Mouse (Mus musculus) liver, embryonic 13.5 days (tissue): ENCODE data around the gene Nt5c3. TPM values are rescaled to one million over a fixed set of nuclear protein-coding genes. Genes with fewer than 3 reads are reported as not detected.

Experiments used
- ATAC-seq: fragments of 200-750 bp; cut with Nextera tagmentation; 2 replicates; pipeline ENCODE4 v1.8.0; 2017; ENCODE audit warnings: low read depth, mild to moderate bottlenecking, moderate number of reproducible peaks, moderate library complexity
- DNase-seq: peaks from one replicate; pipeline ENCODE4 v3.0.0; 2022
- H3K27ac ChIP-seq: fragments of 300-500 bp; sonication (generic); 2 replicates; pipeline ENCODE4 v1.5.1; 2015; ENCODE audit warnings: moderate library complexity, mild to moderate bottlenecking, inconsistent platforms
- H3K27me3 ChIP-seq: fragments of 300-500 bp; sonication (generic); 2 replicates; pipeline ENCODE4 v1.6.1; 2015; ENCODE audit warnings: mild to moderate bottlenecking, inconsistent platforms
- H3K36me3 ChIP-seq: fragments of 300-500 bp; sonication (generic); 2 replicates; pipeline ENCODE4 v1.6.1; 2015; ENCODE audit warnings: mild to moderate bottlenecking, inconsistent platforms
- H3K4me1 ChIP-seq: fragments of 300-500 bp; sonication (generic); replicated peaks from 2 replicates; pipeline ENCODE4 v1.6.1; 2015; ENCODE audit warnings: inconsistent platforms
- H3K4me2 ChIP-seq: fragments of 300-500 bp; sonication (generic); 2 replicates; pipeline ENCODE4 v1.6.1; 2015; ENCODE audit warnings: inconsistent platforms, mild to moderate bottlenecking, moderate library complexity
- H3K4me3 ChIP-seq: fragments of 300-500 bp; sonication (generic); replicated peaks from 2 replicates; pipeline ENCODE4 v1.5.1; 2015; ENCODE audit warnings: mild to moderate bottlenecking, inconsistent platforms
- H3K9ac ChIP-seq: fragments of 300-500 bp; sonication (generic); 2 replicates; pipeline ENCODE4 v1.6.1; 2015; ENCODE audit warnings: mild to moderate bottlenecking, inconsistent platforms
- H3K9me3 ChIP-seq: fragments of 300-500 bp; sonication (generic); replicated peaks from 2 replicates; pipeline ENCODE4 v1.6.1; 2016; ENCODE audit warnings: inconsistent platforms
- WGBS: fragments of 180-500 bp; shearing (Covaris S2); methylation state at CpG from one replicate; pipeline ENCODE4 v1.1.7; 2015; ENCODE audit not compliant: insufficient replicate concordance; 5-methylcytosine and 5-hydroxymethylcytosine counted together
- polyA plus RNA-seq: library from polyadenylated mRNA; unstranded; fragments of >200 nt; fragmentation: Nextera tagmentation; extraction: Ambion mirVana; gene quantifications from 2 replicates; pipeline ENCODE4 v1.2.1, GENCODE M21; 2015

Gene Nt5c3
- polyA plus RNA-seq, 1 experiment from 2014 or later: 244 TPM

DNA sequence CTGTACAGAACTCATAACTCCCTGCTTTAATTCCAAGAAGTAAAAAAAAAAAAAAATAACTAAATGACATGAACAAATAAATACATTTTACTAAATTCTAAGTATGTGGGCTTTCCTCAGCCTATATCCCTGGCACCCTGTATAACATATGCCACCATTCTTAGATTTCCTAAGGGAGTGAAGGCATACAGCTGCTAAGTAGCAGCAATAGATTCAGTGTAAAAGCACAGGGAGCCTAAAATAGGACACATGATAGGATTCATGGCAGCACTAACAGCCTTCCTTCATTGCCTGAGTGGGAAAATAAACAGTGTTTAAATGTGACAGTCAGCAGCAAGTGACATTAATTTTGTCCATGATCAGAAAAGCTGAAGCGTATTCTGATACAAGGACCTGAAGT lies 19.4 kb downstream of the Nt5c3 start:
- WGBS: 84% methylated on average over 1 of the region's 1 CpGs
- H3K4me1 ChIP-seq: peaks cover 98% of the 10 kb centered on the region

DNA sequence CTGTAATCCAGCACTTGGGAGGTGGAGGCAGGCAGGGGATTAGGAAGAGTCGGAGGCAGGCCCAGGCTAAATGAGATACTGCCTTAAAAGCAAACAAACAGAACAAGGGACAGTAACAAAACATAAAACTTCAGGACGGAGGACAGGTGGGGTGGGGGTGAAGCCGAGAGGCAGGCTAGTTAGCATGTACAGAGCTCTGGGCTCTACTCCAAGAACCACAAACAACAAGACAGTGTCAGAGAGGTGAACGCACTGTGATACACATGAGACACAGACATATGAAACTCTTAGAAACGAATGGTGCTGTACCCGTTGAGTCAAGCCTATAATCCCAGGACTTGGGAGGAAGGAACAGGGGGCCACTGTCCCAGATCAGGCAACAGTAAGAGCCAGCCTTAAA lies 19.9 kb downstream of the Nt5c3 start:
- no peak for DNase-seq

More for the DNA sequence above, 19.4 kb downstream of the Nt5c3 start:
- ATAC-seq: no peak
- H3K9ac ChIP-seq: peak overlapping the region; percentile 65
- no peak overlapping the region for H3K4me3 ChIP-seq
- peaks cover 11% of the 10 kb centered on the region for H3K36me3 ChIP-seq
- H3K27me3 ChIP-seq: no peaks in the 10 kb centered on the region
- H3K4me2 ChIP-seq: peak overlapping the region; percentile 55
- no peaks in the 10 kb centered on the region for H3K9me3 ChIP-seq
- DNase-seq: no peak
- peak overlapping the region; percentile 98 for H3K27ac ChIP-seq

GRCm38 (mm10) chr6:56902606-56903520 lies 20.9 kb downstream of the Nt5c3 start:
- ATAC-seq (peak; percentile 85), DNase-seq (peak; percentile 79)
- Histone ChIP-seq H3K27me3 (no peaks in the 10 kb centered on the region), H3K4me3 (peak overlapping the region; percentile 58), H3K27ac (peak overlapping the region; percentile 98), H3K36me3 (peaks cover 7% of the 10 kb centered on the region), H3K4me1 (peaks cover 90% of the 10 kb centered on the region), H3K9me3 (no peaks in the 10 kb centered on the region), H3K4me2 (peak overlapping the region; percentile 82), H3K9ac (peak overlapping the region; percentile 76)
- 15% methylated on average over 7 of the region's 7 CpGs for WGBS

More for the DNA sequence above, 19.9 kb downstream of the Nt5c3 start:
- Histone ChIP-seq H3K36me3 (peaks cover 11% of the 10 kb centered on the region), H3K4me2 (peak overlapping the region; percentile 55), H3K27me3 (no peaks in the 10 kb centered on the region), H3K4me1 (peaks cover 98% of the 10 kb centered on the region), H3K27ac (peak overlapping the region; percentile 98), H3K9ac (peak overlapping the region; percentile 65), H3K9me3 (no peaks in the 10 kb centered on the region), H3K4me3 (peak overlapping the region; percentile 24; the same call in 1 of the 2 replicates)
- WGBS: 56% methylated on average over 6 of the region's 6 CpGs
- no peak for ATAC-seq

DNA sequence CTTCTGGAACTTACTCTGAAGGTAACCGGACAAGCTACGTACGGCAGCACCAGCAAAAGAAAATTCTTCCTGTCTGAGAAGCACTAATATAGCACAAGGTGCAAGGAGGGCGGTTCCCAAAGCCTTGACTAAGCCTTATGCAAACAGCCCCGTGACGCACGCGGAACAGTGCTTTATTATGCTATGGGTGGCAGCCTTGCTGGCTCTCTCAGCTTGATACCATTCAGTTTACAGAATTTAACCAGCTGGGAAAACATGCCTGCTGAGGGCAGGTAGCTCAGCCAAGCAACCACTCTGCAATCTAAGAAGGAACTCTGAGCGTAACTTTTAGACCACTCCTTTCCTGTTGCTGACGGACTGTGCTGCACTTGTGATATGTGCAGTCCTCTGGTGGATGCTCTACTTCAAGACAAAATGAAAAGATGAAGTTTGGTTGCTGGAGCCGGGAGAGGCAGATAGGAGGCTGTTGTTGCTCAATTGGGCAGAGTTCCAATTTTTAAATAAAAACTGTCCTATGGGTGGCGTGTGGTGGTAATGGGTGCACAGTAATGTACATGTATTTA lies 21.8 kb downstream of the Nt5c3 start:
- WGBS: 13% methylated on average over 12 of the region's 12 CpGs
- peak; percentile 67 for ATAC-seq
- peak; percentile 73 for DNase-seq
- peak overlapping the region; percentile 58 for H3K4me3 ChIP-seq
- H3K27ac ChIP-seq: peak overlapping the region; percentile 98
- no peaks in the 10 kb centered on the region for H3K27me3 ChIP-seq
- H3K4me1 ChIP-seq: peaks cover 89% of the 10 kb centered on the region
- H3K9me3 ChIP-seq: no peaks in the 10 kb centered on the region
- peak overlapping the region; percentile 76 for H3K9ac ChIP-seq
- H3K36me3 ChIP-seq: peaks cover 11% of the 10 kb centered on the region
- peak overlapping the region; percentile 82 for H3K4me2 ChIP-seq

GRCm38 (mm10) chr6:56901336-56901735 lies 22.4 kb downstream of the Nt5c3 start:
- Histone ChIP-seq H3K4me1 (peaks cover 87% of the 10 kb centered on the region), H3K27ac (peak overlapping the region; percentile 98), H3K36me3 (peaks cover 12% of the 10 kb centered on the region), H3K9me3 (no peaks in the 10 kb centered on the region), H3K9ac (peak overlapping the region; percentile 76), H3K4me3 (peak overlapping the region; percentile 58), H3K27me3 (no peaks in the 10 kb centered on the region), H3K4me2 (peak overlapping the region; percentile 82)
- 48% methylated on average over 3 of the region's 3 CpGs for WGBS
- no peak for ATAC-seq
- no peak for DNase-seq

DNA sequence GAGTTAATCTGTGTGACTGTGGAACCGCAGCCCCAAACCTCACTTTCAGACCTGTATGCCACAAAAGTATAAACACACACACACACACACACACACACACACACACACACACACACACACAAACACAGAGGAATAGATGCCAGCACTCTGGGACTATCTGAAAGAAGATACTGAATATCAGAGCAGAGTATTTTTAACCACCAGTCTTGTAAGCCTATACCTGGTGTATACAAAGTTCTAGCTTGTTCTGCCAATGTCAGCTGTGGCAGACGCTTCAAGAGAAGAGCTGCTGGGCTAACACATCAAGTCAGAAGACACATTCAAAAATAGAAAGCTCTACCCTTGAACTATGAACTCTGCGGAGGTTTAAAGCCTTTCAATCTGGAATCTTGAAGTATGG lies 24.1 kb downstream of the Nt5c3 start:
- H3K27me3 ChIP-seq: no peaks in the 10 kb centered on the region
- ATAC-seq: no peak
- peaks cover 75% of the 10 kb centered on the region for H3K4me1 ChIP-seq
- H3K9me3 ChIP-seq: no peaks in the 10 kb centered on the region
- 0 out of 2 replicates have a peak overlapping the region, but pooled peaks have one; percentile 6 for H3K4me2 ChIP-seq
- DNase-seq: no peak
- H3K9ac ChIP-seq: peak overlapping the region; percentile 2; the same call in 1 of the 2 replicates
- peak overlapping the region; percentile 0; the same call in 1 of the 2 replicates for H3K27ac ChIP-seq
- H3K36me3 ChIP-seq: peaks cover 17% of the 10 kb centered on the region
- 82% methylated on average over 3 of the region's 3 CpGs for WGBS
- 0 out of 2 replicates have a peak overlapping the region, but pooled peaks have one; percentile 2 for H3K4me3 ChIP-seq

GRCm38 (mm10) chr6:56890762-56891161 lies 33.0 kb downstream of the Nt5c3 start:
- ATAC-seq: no peak
- no peaks in the 10 kb centered on the region for H3K27me3 ChIP-seq
- 60% methylated on average over 2 of the region's 2 CpGs for WGBS
- DNase-seq: no peak
- H3K4me3 ChIP-seq: no peak overlapping the region
- peaks cover 67% of the 10 kb centered on the region for H3K36me3 ChIP-seq
- H3K27ac ChIP-seq: no peak overlapping the region
- H3K4me2 ChIP-seq: no peak overlapping the region
- H3K4me1 ChIP-seq: peaks cover 3% of the 10 kb centered on the region
- H3K9me3 ChIP-seq: no peaks in the 10 kb centered on the region
- H3K9ac ChIP-seq: no peak overlapping the region

DNA sequence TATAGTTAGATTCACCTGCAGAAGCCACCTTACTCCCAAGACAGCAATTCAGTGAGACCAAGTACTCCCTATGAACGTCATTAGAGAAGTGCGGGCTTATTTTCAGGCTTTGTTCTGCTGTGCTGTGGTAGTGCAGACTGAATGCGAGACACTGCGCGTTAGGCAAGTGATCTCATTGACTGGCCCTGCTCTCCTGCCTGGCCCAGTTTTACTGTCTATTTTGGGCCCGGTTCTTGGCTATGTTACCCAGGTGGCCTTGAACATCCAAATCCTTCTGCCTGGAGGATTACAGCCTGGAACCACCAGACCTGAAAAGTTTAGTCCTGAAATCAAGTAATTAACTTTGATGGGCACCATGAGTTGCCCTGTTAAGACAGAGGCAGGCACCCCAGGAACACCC lies 35.2 kb downstream of the Nt5c3 start:
- ATAC-seq: no peak
- no peaks in the 10 kb centered on the region; the same call in 1 of the 2 replicates for H3K4me1 ChIP-seq
- WGBS: 94% methylated on average over 6 of the region's 6 CpGs
- H3K27me3 ChIP-seq: no peaks in the 10 kb centered on the region
- no peak overlapping the region for H3K4me3 ChIP-seq
- no peaks in the 10 kb centered on the region for H3K9me3 ChIP-seq
- no peak overlapping the region for H3K9ac ChIP-seq
- H3K27ac ChIP-seq: no peak overlapping the region; the same call in 1 of the 2 replicates
- H3K4me2 ChIP-seq: no peak overlapping the region
- DNase-seq: no peak
- peaks cover 83% of the 10 kb centered on the region for H3K36me3 ChIP-seq

DNA sequence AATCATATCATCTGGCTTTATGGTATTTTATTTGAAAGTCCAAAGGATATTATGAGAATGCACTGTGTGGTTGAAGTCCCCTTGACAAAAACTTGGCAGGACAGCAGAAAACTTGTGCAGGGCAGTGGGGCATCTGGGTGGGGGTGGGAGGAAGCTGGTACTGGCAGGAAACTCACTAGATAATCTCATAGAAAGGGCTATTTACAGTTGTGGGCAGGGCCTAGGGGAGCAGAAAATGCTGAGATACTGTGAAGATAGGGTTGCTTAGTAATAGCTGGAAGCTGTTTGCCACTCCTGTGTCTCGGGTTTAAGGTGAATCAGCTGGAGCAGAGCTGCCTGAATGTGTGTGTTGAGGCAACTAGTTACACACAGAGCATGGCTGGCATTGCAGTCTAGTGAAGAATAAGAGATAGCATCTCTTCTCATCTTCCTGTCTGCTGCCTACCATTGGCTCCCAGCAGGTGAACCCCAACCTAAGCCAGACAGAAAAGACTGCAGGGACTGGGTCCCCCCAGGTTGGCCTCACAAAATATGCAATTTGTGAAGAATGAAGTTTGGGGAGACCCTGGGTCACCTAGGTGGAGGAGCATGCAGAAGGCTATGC lies 44.3 kb downstream of the Nt5c3 start:
- peak; percentile 76 for ATAC-seq
- H3K36me3 ChIP-seq: peaks cover 64% of the 10 kb centered on the region

DNA sequence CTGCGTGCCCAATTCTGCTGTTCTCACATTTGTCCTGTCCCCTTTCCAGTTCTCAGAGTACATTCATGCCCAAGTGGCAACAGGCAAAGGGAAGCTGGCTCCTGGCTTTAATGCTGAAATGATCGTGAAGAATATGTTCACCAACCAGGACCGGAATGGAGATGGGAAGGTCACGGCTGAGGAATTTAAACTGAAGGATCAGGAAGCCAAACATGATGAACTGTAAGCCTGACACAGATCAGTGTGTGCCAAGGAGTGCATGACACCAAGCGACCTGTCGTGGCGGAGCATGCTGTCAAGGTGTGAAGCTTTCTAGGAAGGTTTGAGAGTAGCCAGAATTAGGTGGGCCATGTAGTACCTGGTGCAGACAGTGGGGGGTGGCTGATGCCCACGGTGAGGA lies 45.7 kb downstream of the Nt5c3 start:
- 87% methylated on average over 8 of the region's 8 CpGs for WGBS
- peaks cover 50% of the 10 kb centered on the region for H3K36me3 ChIP-seq
- peaks cover 42% of the 10 kb centered on the region for H3K4me1 ChIP-seq
- H3K9ac ChIP-seq: no peak overlapping the region
- no peak for DNase-seq
- H3K4me3 ChIP-seq: no peak overlapping the region
- no peak overlapping the region; the same call in 1 of the 2 replicates for H3K27ac ChIP-seq
- no peaks in the 10 kb centered on the region for H3K9me3 ChIP-seq
- ATAC-seq: no peak
- H3K4me2 ChIP-seq: no peak overlapping the region
- no peaks in the 10 kb centered on the region for H3K27me3 ChIP-seq

More for the DNA sequence above, 44.3 kb downstream of the Nt5c3 start:
- Histone ChIP-seq H3K4me3 (no peak overlapping the region), H3K9me3 (no peaks in the 10 kb centered on the region), H3K27me3 (no peaks in the 10 kb centered on the region), H3K9ac (no peak overlapping the region), H3K4me2 (no peak overlapping the region), H3K27ac (peak overlapping the region; percentile 41; the same call in 1 of the 2 replicates), H3K4me1 (peaks cover 42% of the 10 kb centered on the region)
- WGBS: 8% methylated on average over 1 of the region's 1 CpGs
- DNase-seq: no peak

- peaks cover 41% of the 10 kb centered on the region for H3K36me3 ChIP-seq
- no peak overlapping the region for H3K4me3 ChIP-seq
- H3K4me2 ChIP-seq: no peak overlapping the region
- ATAC-seq (peak; percentile 67), DNase-seq (no peak)
- peaks cover 42% of the 10 kb centered on the region for H3K4me1 ChIP-seq
- H3K9me3 ChIP-seq: no peaks in the 10 kb centered on the region
- H3K9ac ChIP-seq: no peak overlapping the region
- no peaks in the 10 kb centered on the region for H3K27me3 ChIP-seq
- H3K27ac ChIP-seq: peak overlapping the region; percentile 16; the same call in 1 of the 2 replicates
- WGBS: 35% methylated on average over 4 of the region's 4 CpGs
Measured at GRCm38 (mm10) chr6:56876870-56877269, 46.9 kb downstream of the Nt5c3 start.
